Mouse (Mus musculus) testis, adult 2 months (tissue): ENCODE measurements around the gene Ccnyl1.

ENCODE experiments used
- CTCF ChIP-seq: fragments of 200-500 bp; IDR thresholded peaks from 2 replicates; pipeline ENCODE4 v1.5.1; 2012; ENCODE audit warnings: low read depth, mild to moderate bottlenecking, inconsistent platforms, low read length, moderate library complexity; ENCODE audit not compliant: control insufficient read depth, insufficient read depth, insufficient replicate concordance
- POLR2A ChIP-seq: fragments of 200-500 bp; IDR thresholded peaks from 2 replicates; pipeline ENCODE4 v1.6.1; 2012; ENCODE audit warnings: low read depth, mild to moderate bottlenecking, inconsistent platforms, low read length, moderate library complexity; ENCODE audit not compliant: control insufficient read depth

GRCm38 (mm10) chr1:64757254-64757653, 67.0 kb downstream of the Ccnyl1 start:
- no peak for TF ChIP-seq CTCF
- no peak for TF ChIP-seq POLR2A
